Mouse (Mus musculus): ENCODE data around the gene Hist1h3f. TPM values are rescaled to one million over a fixed set of nuclear protein-coding genes. Genes with fewer than 3 reads are reported as not detected.
"Not testable (repeated sequence)": the region's sequence is repeated elsewhere in the genome, so short reads cannot be mapped to it uniquely, and the experiment has no call there.

The Hist1h3f gene
- polyA plus RNA-seq, 1 experiment from 2014 or later, result 0.71 TPM

- 9% methylated on average over 16 of the region's 20 CpGs for WGBS
- not testable (repeated sequence) for H3K36me3 ChIP-seq (ENCODE audit: control insufficient read depth, insufficient read depth, low read length); H3K9me3 ChIP-seq (ENCODE audit: control insufficient read depth, low read length); H3K27me3 ChIP-seq (replicated peaks; ENCODE audit: control insufficient read depth, insufficient read depth, low read length); ATAC-seq (ENCODE audit: low read depth); DNase-seq (ENCODE audit: low spot score)
- H3K4me3 ChIP-seq (ENCODE audit: low read depth, low read length), result peak overlapping the region; percentile 52
- peaks cover 16% of the 10 kb centered on the region for H3K4me1 ChIP-seq (ENCODE audit: control insufficient read depth, insufficient read depth, low read length)
- peak overlapping the region; percentile 95 for H3K27ac ChIP-seq (replicated peaks; ENCODE audit: low read depth, low read length)
- H3K4me2 ChIP-seq (ENCODE audit: low read depth, low read length), result peak overlapping the region; percentile 75
- H3K9ac ChIP-seq (ENCODE audit: low read depth, low read length), result peak overlapping the region; percentile 76
Measured at GRCm38 (mm10) chr13:23573034-23573897, 29.4 kb downstream of the Hist1h3f start.

GRCm38 (mm10) chr13:23573898-23574524 is 30.2 kb downstream of the Hist1h3f start, which contains the start of the genes Hist1h2bf and Hist1h2ad:
Hist1h2bf (minus strand) TSS chr13:23574196.
Hist1h2ad (plus strand) TSS chr13:23574381.
- H3K27me3 ChIP-seq (replicated peaks; ENCODE audit: control insufficient read depth, insufficient read depth, low read length); H3K9me3 ChIP-seq (ENCODE audit: control insufficient read depth, low read length); H3K36me3 ChIP-seq (ENCODE audit: control insufficient read depth, insufficient read depth, low read length): not testable (repeated sequence)
- H3K4me2 ChIP-seq (ENCODE audit: low read depth, low read length), result peak within 1 kb of the TSS; percentile 75
- H3K4me3 ChIP-seq (ENCODE audit: low read depth, low read length), result peak within 1 kb of the TSS; percentile 52
- H3K4me1 ChIP-seq (ENCODE audit: control insufficient read depth, insufficient read depth, low read length), result peaks cover 16% of the 10 kb centered on the region
- peak within 1 kb of the TSS; percentile 76 for H3K9ac ChIP-seq (ENCODE audit: low read depth, low read length)
- peak; percentile 100 for DNase-seq (ENCODE audit: low spot score)
- H3K27ac ChIP-seq (replicated peaks; ENCODE audit: low read depth, low read length), result peak within 1 kb of the TSS; percentile 95
- WGBS, result 0% methylated on average over 15 of the region's 42 CpGs
- ATAC-seq (ENCODE audit: low read depth), result peak; percentile 90

GRCm38 (mm10) chr13:23574546-23575170 is 30.8 kb downstream of the Hist1h3f start:
- Histone ChIP-seq H3K4me1 (ENCODE audit: control insufficient read depth, insufficient read depth, low read length) (peaks cover 16% of the 10 kb centered on the region), H3K9ac (ENCODE audit: low read depth, low read length) (peak overlapping the region; percentile 60), H3K4me3 (ENCODE audit: low read depth, low read length) (peak overlapping the region; percentile 43), H3K27ac (replicated peaks; ENCODE audit: low read depth, low read length) (peak overlapping the region; percentile 95), H3K4me2 (ENCODE audit: low read depth, low read length) (peak overlapping the region; percentile 75)
- not testable (repeated sequence) for ATAC-seq (ENCODE audit: low read depth); H3K27me3 ChIP-seq (replicated peaks; ENCODE audit: control insufficient read depth, insufficient read depth, low read length); DNase-seq (ENCODE audit: low spot score); H3K36me3 ChIP-seq (ENCODE audit: control insufficient read depth, insufficient read depth, low read length); H3K9me3 ChIP-seq (ENCODE audit: control insufficient read depth, low read length)
- WGBS, result under 1% methylated on average over 5 of the region's 39 CpGs

- H3K27ac ChIP-seq (replicated peaks; ENCODE audit: low read depth, low read length), result peak within 1 kb of the TSS; percentile 91
- H3K9me3 ChIP-seq (ENCODE audit: control insufficient read depth, low read length), result no peaks in the 10 kb centered on the region
- H3K27me3 ChIP-seq (replicated peaks; ENCODE audit: control insufficient read depth, insufficient read depth, low read length), result no peaks in the 10 kb centered on the region
- DNase-seq (ENCODE audit: low spot score) (peak; percentile 96), ATAC-seq (ENCODE audit: low read depth) (peak; percentile 59)
- WGBS, result under 1% methylated on average over 18 of the region's 18 CpGs
- H3K9ac ChIP-seq (ENCODE audit: low read depth, low read length), result peak within 1 kb of the TSS; percentile 72
- H3K4me3 ChIP-seq (ENCODE audit: low read depth, low read length), result peak within 1 kb of the TSS; percentile 43
- peak within 1 kb of the TSS; percentile 63 for H3K4me2 ChIP-seq (ENCODE audit: low read depth, low read length)
- H3K4me1 ChIP-seq (ENCODE audit: control insufficient read depth, insufficient read depth, low read length), result peaks cover 11% of the 10 kb centered on the region
- H3K36me3 ChIP-seq (ENCODE audit: control insufficient read depth, insufficient read depth, low read length), result no peaks in the 10 kb centered on the region
Measured at GRCm38 (mm10) chr13:23575271-23575851, 31.5 kb downstream of the Hist1h3f start, which contains the start of gene Hist1h3d. Hist1h3d (plus strand) TSS chr13:23575763.

GRCm38 (mm10) chr13:23575864-23576313 is 32.0 kb downstream of the Hist1h3f start:
- not testable (repeated sequence) for H3K9me3 ChIP-seq (ENCODE audit: control insufficient read depth, low read length); DNase-seq (ENCODE audit: low spot score); H3K27me3 ChIP-seq (replicated peaks; ENCODE audit: control insufficient read depth, insufficient read depth, low read length); ATAC-seq (ENCODE audit: low read depth); H3K36me3 ChIP-seq (ENCODE audit: control insufficient read depth, insufficient read depth, low read length)
- H3K4me3 ChIP-seq (ENCODE audit: low read depth, low read length), result peak overlapping the region; percentile 43
- H3K27ac ChIP-seq (replicated peaks; ENCODE audit: low read depth, low read length), result peak overlapping the region; percentile 91
- H3K9ac ChIP-seq (ENCODE audit: low read depth, low read length), result peak overlapping the region; percentile 72
- WGBS, result under 1% methylated on average over 8 of the region's 40 CpGs
- peaks cover 12% of the 10 kb centered on the region for H3K4me1 ChIP-seq (ENCODE audit: control insufficient read depth, insufficient read depth, low read length)
- H3K4me2 ChIP-seq (ENCODE audit: low read depth, low read length), result peak overlapping the region; percentile 63

- WGBS, result 3% methylated on average over 7 of the region's 7 CpGs
- DNase-seq (ENCODE audit: low spot score) (peak; percentile 43), ATAC-seq (ENCODE audit: low read depth) (no peak)
- Histone ChIP-seq H3K36me3 (ENCODE audit: control insufficient read depth, insufficient read depth, low read length) (no peaks in the 10 kb centered on the region), H3K27me3 (replicated peaks; ENCODE audit: control insufficient read depth, insufficient read depth, low read length) (no peaks in the 10 kb centered on the region), H3K9me3 (ENCODE audit: control insufficient read depth, low read length) (no peaks in the 10 kb centered on the region), H3K4me3 (ENCODE audit: low read depth, low read length) (peak overlapping the region; percentile 43), H3K9ac (ENCODE audit: low read depth, low read length) (peak overlapping the region; percentile 72), H3K4me2 (ENCODE audit: low read depth, low read length) (peak overlapping the region; percentile 63), H3K4me1 (ENCODE audit: control insufficient read depth, insufficient read depth, low read length) (peaks cover 15% of the 10 kb centered on the region), H3K27ac (replicated peaks; ENCODE audit: low read depth, low read length) (peak overlapping the region; percentile 91)
Measured at GRCm38 (mm10) chr13:23576351-23576881, 32.6 kb downstream of the Hist1h3f start.

- Histone ChIP-seq H3K27ac (replicated peaks; ENCODE audit: low read depth, low read length) (peak overlapping the region; percentile 91), H3K36me3 (ENCODE audit: control insufficient read depth, insufficient read depth, low read length) (no peaks in the 10 kb centered on the region), H3K4me2 (ENCODE audit: low read depth, low read length) (peak overlapping the region; percentile 63), H3K9me3 (ENCODE audit: control insufficient read depth, low read length) (no peaks in the 10 kb centered on the region), H3K9ac (ENCODE audit: low read depth, low read length) (peak overlapping the region; percentile 72), H3K4me3 (ENCODE audit: low read depth, low read length) (peak overlapping the region; percentile 43), H3K27me3 (replicated peaks; ENCODE audit: control insufficient read depth, insufficient read depth, low read length) (no peaks in the 10 kb centered on the region), H3K4me1 (ENCODE audit: control insufficient read depth, insufficient read depth, low read length) (peaks cover 15% of the 10 kb centered on the region)
- no peak for DNase-seq (ENCODE audit: low spot score)
- WGBS, result 33% methylated on average over 6 of the region's 6 CpGs
- ATAC-seq (ENCODE audit: low read depth), result no peak
Measured at GRCm38 (mm10) chr13:23576906-23577639, 33.2 kb downstream of the Hist1h3f start.

Measured in embryonic facial prominence, embryonic 14.5 days (tissue).